Mouse (Mus musculus) E14TG2a.4 (cell line): Measurements from ENCODE around the gene Mdm2.

ENCODE experiments used
- CTCF ChIP-seq: conservative IDR thresholded peaks from 2 replicates; pipeline ENCODE4 v1.5.1; 2014; ENCODE audit warnings: low read length
- NANOG ChIP-seq: IDR thresholded peaks from 2 replicates; pipeline ENCODE4 v1.6.1; 2014; ENCODE audit warnings: borderline replicate concordance, low read length, mixed read lengths
- POU5F1 ChIP-seq: IDR thresholded peaks from 2 replicates; pipeline ENCODE4 v1.6.1; 2014; ENCODE audit warnings: low read length, borderline replicate concordance

DNA sequence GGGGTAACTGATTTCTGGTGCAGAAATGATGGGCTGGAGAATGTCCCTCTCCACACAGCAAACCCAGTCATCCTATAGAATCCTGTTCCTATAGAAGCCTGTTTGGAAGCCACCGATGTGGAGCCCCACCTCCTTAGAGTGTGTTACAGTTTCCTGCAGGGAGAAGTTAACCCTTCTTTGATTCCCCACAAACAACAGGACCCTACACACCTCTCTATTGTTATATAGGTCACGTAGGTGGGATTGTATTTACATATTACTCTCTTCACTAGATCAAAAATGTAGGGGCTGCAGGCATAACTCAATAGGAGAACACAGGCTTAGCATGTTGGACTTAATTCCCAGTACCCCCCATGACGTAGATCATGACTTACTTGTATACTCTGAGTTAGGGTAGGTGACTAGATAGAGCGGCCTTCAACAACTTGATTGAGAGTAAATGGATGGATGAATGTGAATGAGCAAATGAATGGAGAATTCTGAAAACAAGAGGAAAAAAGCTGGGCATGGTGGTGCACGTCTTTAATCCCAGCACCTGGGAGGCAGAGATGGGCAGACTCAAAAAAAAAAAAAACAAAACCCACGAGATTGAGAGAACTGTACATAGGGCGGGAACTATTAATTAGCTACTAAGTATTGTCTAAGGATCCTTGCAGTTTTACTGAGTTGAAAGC is 53.4 kb downstream of the Mdm2 start:
- TF ChIP-seq CTCF, result no peak
- TF ChIP-seq POU5F1, result no peak
- TF ChIP-seq NANOG, result no peak
